ENCODE assay signal across 14 mouse cellular contexts in the genomic region with DNA sequence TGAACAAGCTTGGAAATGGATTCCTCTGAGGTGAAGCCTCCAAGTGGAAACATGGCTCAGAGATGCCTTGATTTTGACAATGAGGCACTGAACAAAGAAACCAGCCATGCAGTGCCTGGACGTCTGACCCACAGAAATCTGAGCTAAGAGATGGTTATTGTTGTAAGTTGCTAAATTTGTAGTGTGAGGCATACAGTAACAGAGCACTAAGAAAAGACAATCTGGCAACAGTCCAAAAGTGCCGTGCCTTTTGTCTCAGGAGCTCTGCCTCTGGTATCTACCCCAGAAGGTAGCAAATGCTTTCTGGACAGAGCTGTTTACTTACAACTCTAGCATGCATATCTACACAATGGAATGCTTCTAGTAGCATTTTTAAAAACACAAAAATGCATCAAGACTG. TPM values are rescaled to one million over a fixed set of nuclear protein-coding genes. Genes with fewer than 3 reads are reported as not detected.
A peak's percentile ranks its signal among the peaks of the same experiment; 100 is the strongest.
DNase-seq lines count a peak whose midpoint lies in the region; ATAC-seq and TF ChIP-seq lines count a peak whose summit lies in the region.
"Had no signal": no experiment of that assay in that cellular context is flagged by ENCODE, and none has a peak within 500 bp of the region (broad histone marks: within the 10 kb centered on the region; RNA-seq: fewer than 3 reads in every experiment).

No protein-coding gene starts in this region.

- TF ChIP-seq EP300 in liver, embryonic 14.5 days (IDR thresholded peaks at IDR 0.05; ENCODE audit: low read depth) = no peak

- DNase-seq in gastrocnemius, adult 2 months = no peak
- no peak for DNase-seq in gastrocnemius, postnatal 10 days
- DNase-seq in liver, embryonic 11.5 days (ENCODE audit: low spot score) = no peak
- no peak for DNase-seq in liver
- DNase-seq in liver, embryonic 14.5 days (ENCODE audit: low read depth in 3 of 3, low spot score in 3 of 3) = peak in 1 of 3 experiments; percentile 30
- DNase-seq in left cerebral cortex, postnatal 25 days (ENCODE audit: low spot score in 2 of 2) = no peak
- DNase-seq: adrenal gland, postnatal 36 days; B cell, adult 2 months; cerebellum, postnatal 10 days; layer of hippocampus, adult 9-11 months; thymus, postnatal 25 days had no signal

- H3K9me3 ChIP-seq in liver, embryonic 11.5 days (ENCODE audit: control insufficient read depth, low read length) = no peaks in the 10 kb centered on the region
- no peaks in the 10 kb centered on the region for H3K9me3 ChIP-seq in liver, embryonic 14.5 days (ENCODE audit: control insufficient read depth, low read length)
- H3K9me3 ChIP-seq: limb, embryonic 15.5 days had no signal

- 54% methylated on average over 2 of the region's 2 CpGs for WGBS in liver, embryonic 11.5 days
- WGBS in liver, embryonic 14.5 days (ENCODE audit: insufficient replicate concordance) = 31% methylated on average over 2 of the region's 2 CpGs

- no peak overlapping the region for H3K9ac ChIP-seq in liver, embryonic 11.5 days (ENCODE audit: low read depth, low read length)
- no peak overlapping the region for H3K9ac ChIP-seq in liver, embryonic 14.5 days (replicated peaks)
- H3K9ac ChIP-seq: limb, embryonic 15.5 days had no signal

- H3K4me2 ChIP-seq in liver, embryonic 11.5 days = peak overlapping the region; percentile 58; the same call in 1 of the 2 replicates
- peak overlapping the region; percentile 54 for H3K4me2 ChIP-seq in liver, embryonic 14.5 days (ENCODE audit: low read depth)
- H3K4me2 ChIP-seq: limb, embryonic 15.5 days had no signal

- H3K4me1 ChIP-seq in liver, embryonic 11.5 days (replicated peaks; ENCODE audit: control insufficient read depth, insufficient read depth, low read length) = peaks cover 22% of the 10 kb centered on the region
- H3K4me1 ChIP-seq in brown adipose tissue, adult 24 weeks (ENCODE audit: control insufficient read depth, insufficient read depth, insufficient read length, low read length) = peaks cover 6% of the 10 kb centered on the region; the same call in 1 of the 2 replicates
- H3K4me1 ChIP-seq in liver, embryonic 14.5 days (replicated peaks; ENCODE audit: control insufficient read depth in 2 of 2, insufficient read depth in 2 of 2, low read length in 1 of 2) = peaks cover 19 to 23% of the 10 kb centered on the region in 2 experiments

- peak overlapping the region; percentile 70; the same call in 1 of the 2 replicates for H3K27ac ChIP-seq in gastrocnemius, adult 2 months
- H3K27ac ChIP-seq in liver, embryonic 11.5 days (ENCODE audit: low read depth, low read length) = peak overlapping the region; percentile 29; the same call in 1 of the 2 replicates
- H3K27ac ChIP-seq in brown adipose tissue, adult 24 weeks (replicated peaks; ENCODE audit: low read depth, low read length) = 0 out of 2 replicates have a peak overlapping the region, but pooled peaks have one; percentile 23
- H3K27ac ChIP-seq in liver, embryonic 14.5 days = no peak overlapping the region
- H3K27ac ChIP-seq: limb, embryonic 15.5 days had no signal

- no peak overlapping the region for H3K4me3 ChIP-seq in gastrocnemius, adult 2 months
- H3K4me3 ChIP-seq in liver, embryonic 11.5 days (ENCODE audit: low read depth, low read length) = no peak overlapping the region
- no peak overlapping the region for H3K4me3 ChIP-seq in brown adipose tissue, adult 24 weeks (ENCODE audit: insufficient read depth, low read depth, low read length)
- H3K4me3 ChIP-seq in liver, embryonic 14.5 days (ENCODE audit: insufficient read depth in 1 of 2, low read depth in 2 of 2, low read length in 2 of 2) = no peak overlapping the region
- H3K4me3 ChIP-seq: limb, embryonic 15.5 days had no signal

- no peaks in the 10 kb centered on the region for H3K27me3 ChIP-seq in liver, embryonic 11.5 days (replicated peaks; ENCODE audit: control insufficient read depth, insufficient read depth, low read length)
- no peaks in the 10 kb centered on the region for H3K27me3 ChIP-seq in liver, embryonic 14.5 days (ENCODE audit: control insufficient read depth, insufficient read depth, low read length)
- H3K27me3 ChIP-seq: limb, embryonic 15.5 days had no signal

- H3K36me3 ChIP-seq in liver, embryonic 11.5 days (ENCODE audit: control insufficient read depth, insufficient read depth, low read length) = peaks cover 4% of the 10 kb centered on the region; the same call in 1 of the 2 replicates
- no peaks in the 10 kb centered on the region for H3K36me3 ChIP-seq in liver, embryonic 14.5 days (replicated peaks; ENCODE audit: control insufficient read depth, insufficient read depth, low read depth)

- ATAC-seq in liver, embryonic 11.5 days (replicated peaks; ENCODE audit: low FRiP score) = no peak
- no peak for ATAC-seq in liver, embryonic 14.5 days (ENCODE audit: insufficient read depth)
- no peak for ATAC-seq in erythroblast, adult 5-6 weeks (replicated peaks; ENCODE audit: low FRiP score, poor library complexity, severe bottlenecking)

- TF ChIP-seq CTCF in gastrocnemius, adult 2 months (IDR thresholded peaks at IDR 0.05) = no peak
- TF ChIP-seq CTCF in liver, embryonic 14.5 days (IDR thresholded peaks at IDR 0.05; ENCODE audit: low read depth) = no peak

- intact Hi-C loops in gastrocnemius, adult 2 months (cut with DNase I) = no loop called here
- intact Hi-C loops in left cerebral cortex, postnatal 25 days (cut with DNase I) = no loop called here

RNA-seq across cellular contexts. Expression of gene Wdr59, which starts 13.3 kb away (rescaled TPM):
- 1 to 10 TPM; 7.9 to 8.2 TPM for total RNA-seq in gastrocnemius, adult 2 months (2021)
- 10 to 100 TPM in 1 of 2 experiments, 1 to 10 TPM in 1; 9.7 to 11.5 TPM for total RNA-seq in gastrocnemius, postnatal 10 days (2021)
- 3.1 and 3.8 TPM in 2 replicates for polyA plus RNA-seq in liver, embryonic 11.5 days (2014; fragmentation: Nextera tagmentation; extraction: Ambion mirVana)
- polyA plus RNA-seq in brown adipose tissue, adult 24 weeks (2012; ENCODE audit: insufficient read depth, insufficient read length, missing spikeins) = 4.5 and 4.6 TPM in 2 replicates
- 2.3 and 2.8 TPM in 2 replicates for polyA plus RNA-seq in liver, embryonic 14.5 days (2012; rRNA removed)
- polyA plus RNA-seq in liver, embryonic 14.5 days (2014; fragmentation: Nextera tagmentation; extraction: Ambion mirVana) = 1.1 and 1.4 TPM in 2 replicates
- 10 to 100 TPM; 18.4 to 18.7 TPM for total RNA-seq in left cerebral cortex, postnatal 25 days (2021)
- 1.7 and 3.1 TPM in 2 replicates for total RNA-seq in erythroblast, adult 5-6 weeks (2015; ENCODE audit: low replicate concordance)
- 2.0 and 3.3 TPM in 2 replicates for total RNA-seq in erythroblast, adult 5-6 weeks (2017; ENCODE audit: low replicate concordance)

RNA-seq across cellular contexts. Expression of gene Znrf1, which starts 27.3 kb away (rescaled TPM):
- total RNA-seq in gastrocnemius, adult 2 months (2021) = 10 to 100 TPM; 58.6 to 69.8 TPM
- 10 to 100 TPM; 58.7 to 68.7 TPM for total RNA-seq in gastrocnemius, postnatal 10 days (2021)
- polyA plus RNA-seq in liver, embryonic 11.5 days (2014; fragmentation: Nextera tagmentation; extraction: Ambion mirVana) = 24.9 and 27.6 TPM in 2 replicates
- polyA plus RNA-seq in brown adipose tissue, adult 24 weeks (2012; ENCODE audit: insufficient read depth, insufficient read length, missing spikeins) = 17.6 and 24.9 TPM in 2 replicates
- 12.6 and 12.7 TPM in 2 replicates for polyA plus RNA-seq in liver, embryonic 14.5 days (2012; rRNA removed)
- 4.4 and 5.4 TPM in 2 replicates for polyA plus RNA-seq in liver, embryonic 14.5 days (2014; fragmentation: Nextera tagmentation; extraction: Ambion mirVana)
- total RNA-seq in left cerebral cortex, postnatal 25 days (2021) = 100 to 1,000 TPM; 166 TPM
- total RNA-seq in erythroblast, adult 5-6 weeks (2015; ENCODE audit: low replicate concordance) = 5.8 and 35.1 TPM in 2 replicates
- 7.1 and 14.6 TPM in 2 replicates for total RNA-seq in erythroblast, adult 5-6 weeks (2017; ENCODE audit: low replicate concordance)
